Mouse (Mus musculus) spleen, adult 2 months (tissue): ENCODE measurements at regions not wholly inside any gene's neighbourhood (a gene's known extent, or its start where the extent isn't known, plus 50 kb on each side); places are given as distances from the start of the nearest gene placed in this dataset.

Source experiments
- DNase-seq, 2 experiments: peaks; one replicate each; pipeline versions ENCODE4 v3.0.0 to v3.0.0-alpha.2; 2012 to 2021; ENCODE audit warnings: low spot score in 2 of 2, low read depth in 1 of 2
- H3K27ac ChIP-seq: fragments of 200-500 bp; 2 replicates; pipeline ENCODE4 v1.5.1; 2012; ENCODE audit warnings: low read length, inconsistent platforms; ENCODE audit not compliant: insufficient read depth
- H3K27me3 ChIP-seq: fragments of 200-500 bp; 2 replicates; pipeline ENCODE4 v1.6.1; 2012; ENCODE audit warnings: mild to moderate bottlenecking, moderate library complexity, low read length, inconsistent platforms; ENCODE audit not compliant: control insufficient read depth, insufficient read depth
- H3K36me3 ChIP-seq: fragments of 200-500 bp; 2 replicates; pipeline ENCODE4 v1.6.1; 2012; ENCODE audit warnings: mild to moderate bottlenecking, low read length, inconsistent platforms; ENCODE audit not compliant: control insufficient read depth, insufficient read depth
- H3K4me1 ChIP-seq: fragments of 200-500 bp; 2 replicates; pipeline ENCODE4 v1.6.1; 2011; ENCODE audit warnings: inconsistent platforms; ENCODE audit not compliant: control insufficient read depth, insufficient read depth, insufficient read length
- H3K4me3 ChIP-seq: fragments of 200-500 bp; 2 replicates; pipeline ENCODE4 v1.5.1; 2011; ENCODE audit warnings: mild to moderate bottlenecking, inconsistent platforms; ENCODE audit not compliant: insufficient read depth, insufficient read length; ENCODE audit errors: extremely low read depth
- CTCF ChIP-seq: fragments of 200-500 bp; IDR thresholded peaks from 2 replicates; pipeline ENCODE4 v1.5.1; 2011; ENCODE audit warnings: mild to moderate bottlenecking, inconsistent platforms; ENCODE audit not compliant: insufficient read depth, insufficient read length, insufficient replicate concordance; ENCODE audit errors: extremely low read depth
- POLR2A ChIP-seq: fragments of 200-500 bp; IDR thresholded peaks from 2 replicates; pipeline ENCODE4 v1.6.1; 2011; ENCODE audit warnings: low read depth, low read length, inconsistent platforms
- WGBS: fragments of 180-500 bp; shearing (Covaris S2); methylation state at CpG from one replicate; pipeline ENCODE4 v1.1.7; 2018; 5-methylcytosine and 5-hydroxymethylcytosine counted together

- Histone ChIP-seq H3K27me3 (no peaks in the 10 kb centered on the region), H3K4me1 (peaks cover 4% of the 10 kb centered on the region; the same call in 1 of the 2 replicates), H3K4me3 (no peak overlapping the region), H3K36me3 (no peaks in the 10 kb centered on the region), H3K27ac (no peak overlapping the region)
- DNase-seq, result no peak
- TF ChIP-seq POLR2A (no peak), CTCF (no peak)
Observed at GRCm38 (mm10) chrX:167035639-167036038, 173.5 kb downstream of the Tmsb4x start.

- 93% methylated on average over 2 of the region's 2 CpGs for WGBS
- TF ChIP-seq POLR2A (no peak), CTCF (no peak)
- no peak for DNase-seq
- H3K4me3 ChIP-seq, result no peak overlapping the region
- no peak overlapping the region; the same call in 1 of the 2 replicates for H3K27ac ChIP-seq
- H3K4me1 ChIP-seq, result peaks cover 4% of the 10 kb centered on the region; the same call in 1 of the 2 replicates
- no peaks in the 10 kb centered on the region for H3K27me3 ChIP-seq
- no peaks in the 10 kb centered on the region for H3K36me3 ChIP-seq
Observed at GRCm38 (mm10) chrX:167033091-167033490, 176.0 kb downstream of the Tmsb4x start.

GRCm38 (mm10) chrX:167032586-167032985 lies 176.5 kb downstream of the Tmsb4x start:
- peaks cover 4% of the 10 kb centered on the region; the same call in 1 of the 2 replicates for H3K4me1 ChIP-seq
- no peaks in the 10 kb centered on the region for H3K36me3 ChIP-seq
- H3K27ac ChIP-seq, result no peak overlapping the region; the same call in 1 of the 2 replicates
- WGBS, result 34% methylated on average over 3 of the region's 3 CpGs
- TF ChIP-seq CTCF (no peak), POLR2A (no peak)
- no peak overlapping the region for H3K4me3 ChIP-seq
- H3K27me3 ChIP-seq, result no peaks in the 10 kb centered on the region
- DNase-seq, result no peak

- no peak overlapping the region for H3K4me3 ChIP-seq
- TF ChIP-seq CTCF (no peak), POLR2A (no peak)
- H3K36me3 ChIP-seq, result no peaks in the 10 kb centered on the region
- 85% methylated on average over 2 of the region's 2 CpGs for WGBS
- no peak for DNase-seq
- no peaks in the 10 kb centered on the region for H3K27me3 ChIP-seq
- H3K27ac ChIP-seq, result no peak overlapping the region
- H3K4me1 ChIP-seq, result peaks cover 4% of the 10 kb centered on the region; the same call in 1 of the 2 replicates
Observed at GRCm38 (mm10) chrX:167031543-167031942, 177.6 kb downstream of the Tmsb4x start.

GRCm38 (mm10) chrX:167015602-167016001 lies 193.5 kb downstream of the Tmsb4x start:
- 53% methylated on average over 2 of the region's 2 CpGs for WGBS
- H3K36me3 ChIP-seq, result no peaks in the 10 kb centered on the region
- no peaks in the 10 kb centered on the region for H3K27me3 ChIP-seq
- TF ChIP-seq POLR2A, result no peak
- TF ChIP-seq CTCF, result no peak
- peaks cover 5% of the 10 kb centered on the region for H3K4me1 ChIP-seq
- no peak overlapping the region for H3K27ac ChIP-seq
- H3K4me3 ChIP-seq, result no peak overlapping the region
- no peak for DNase-seq

GRCm38 (mm10) chrX:167014322-167014721 lies 194.8 kb downstream of the Tmsb4x start:
- no peaks in the 10 kb centered on the region for H3K27me3 ChIP-seq
- no peak overlapping the region for H3K4me3 ChIP-seq
- 73% methylated on average over 2 of the region's 2 CpGs for WGBS
- no peak overlapping the region for H3K27ac ChIP-seq
- TF ChIP-seq CTCF (no peak), POLR2A (no peak)
- no peak for DNase-seq
- peaks cover 5% of the 10 kb centered on the region for H3K4me1 ChIP-seq
- H3K36me3 ChIP-seq, result no peaks in the 10 kb centered on the region

GRCm38 (mm10) chrX:167012891-167013290 lies 196.2 kb downstream of the Tmsb4x start:
- TF ChIP-seq POLR2A (no peak), CTCF (no peak)
- H3K4me3 ChIP-seq, result no peak overlapping the region
- H3K4me1 ChIP-seq, result peaks cover 5% of the 10 kb centered on the region
- DNase-seq, result no peak
- no peak overlapping the region for H3K27ac ChIP-seq
- H3K27me3 ChIP-seq, result no peaks in the 10 kb centered on the region
- no peaks in the 10 kb centered on the region for H3K36me3 ChIP-seq
- WGBS, result 79% methylated on average over 4 of the region's 4 CpGs
